Mouse (Mus musculus): Measurements from ENCODE around the gene Krt8. TPM values are rescaled to one million over a fixed set of nuclear protein-coding genes. Genes with fewer than 3 reads are reported as not detected.
A peak's percentile ranks its signal among the peaks of the same experiment; 100 is the strongest.

Gene Krt8
- polyA plus RNA-seq, 1 experiment from 2014 or later: 0.82 TPM

DNA sequence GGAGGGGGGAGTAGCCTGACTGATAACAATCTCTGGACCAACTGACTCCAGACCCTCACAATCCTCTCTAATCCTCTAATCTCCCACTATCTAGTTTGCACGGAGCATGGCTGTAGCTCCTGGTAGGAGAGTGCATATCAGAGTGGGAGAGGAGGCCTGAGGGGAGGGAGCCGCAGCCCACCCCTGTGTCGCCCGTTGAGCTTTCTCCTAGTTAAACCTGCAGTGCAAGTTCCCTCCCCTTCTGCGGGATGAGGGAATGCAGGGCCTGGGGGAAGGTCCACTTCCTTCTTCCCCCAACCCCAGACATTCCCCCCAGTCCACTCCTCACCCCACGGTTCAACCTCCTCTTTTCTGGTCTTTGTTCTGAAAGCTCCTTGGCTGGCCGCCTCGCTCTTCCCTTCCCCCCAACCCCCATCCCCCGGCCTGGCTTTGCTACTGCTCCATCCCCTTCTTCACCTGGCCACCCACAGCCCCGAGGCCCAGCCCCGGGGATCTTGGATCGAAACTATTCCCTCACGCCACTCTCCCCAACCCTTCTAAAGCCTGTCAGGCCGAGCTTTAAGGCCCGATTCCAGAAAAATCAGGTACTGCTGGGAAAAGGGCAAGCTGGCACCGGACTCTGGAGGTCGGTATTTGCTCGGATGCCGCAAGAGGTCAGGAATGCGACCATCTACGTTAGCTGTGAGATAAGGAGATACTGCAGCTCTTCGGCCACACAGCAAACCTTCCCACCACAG lies 21.0 kb upstream of the Krt8 start:
- Histone ChIP-seq H3K4me1 (replicated peaks) (peaks cover 24% of the 10 kb centered on the region), H3K9me3 (no peaks in the 10 kb centered on the region), H3K27me3 (peaks cover 62% of the 10 kb centered on the region), H3K9ac (peak overlapping the region; percentile 52; the same call in 1 of the 2 replicates), H3K36me3 (no peaks in the 10 kb centered on the region), H3K4me2 (peak overlapping the region; percentile 39), H3K4me3 (no peak overlapping the region), H3K27ac (replicated peaks) (no peak overlapping the region)
- WGBS: 8% methylated on average over 22 of the region's 22 CpGs
- ATAC-seq (ENCODE audit: low read depth): no peak

DNA sequence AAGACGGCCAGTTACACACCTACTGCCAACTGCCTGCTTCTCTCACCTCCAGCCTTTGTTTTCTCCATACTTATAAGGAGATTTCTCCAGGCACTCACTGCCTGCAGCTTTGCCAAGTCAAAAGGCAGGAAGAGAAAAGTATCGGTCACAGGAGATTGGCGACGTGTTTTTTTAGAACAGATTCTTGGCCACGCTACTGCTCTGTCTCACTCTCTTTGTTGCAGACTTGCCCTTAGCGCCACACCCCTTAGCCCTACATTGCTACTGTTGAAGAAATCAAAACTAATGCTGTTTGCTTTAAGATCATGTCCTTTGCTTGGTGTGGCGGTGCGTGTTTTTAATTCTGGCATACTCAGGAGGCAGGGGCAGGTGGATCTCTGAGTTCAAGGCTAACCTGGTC lies 19.6 kb upstream of the Krt8 start:
- peaks cover 53% of the 10 kb centered on the region for H3K27me3 ChIP-seq
- no peak for ATAC-seq (ENCODE audit: low read depth)

DNA sequence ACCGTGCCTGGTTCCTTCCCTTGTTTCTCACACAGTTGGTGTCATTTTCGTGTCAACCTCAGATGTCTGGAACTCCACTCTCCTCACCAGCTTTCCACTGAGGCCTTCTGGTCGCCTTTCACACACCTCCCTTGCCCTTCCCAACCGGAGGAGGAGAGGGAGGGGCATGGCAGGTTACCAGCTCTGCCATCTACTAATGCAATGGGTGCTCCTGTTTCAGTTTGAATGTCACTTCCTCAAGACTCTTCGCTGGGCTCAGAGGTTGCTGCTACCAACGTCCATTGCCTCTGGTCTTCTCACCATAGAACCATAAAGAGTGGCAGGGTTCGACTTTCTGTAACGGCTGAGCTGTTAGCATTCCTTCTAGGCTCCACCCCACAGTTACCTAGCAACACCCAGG lies 18.2 kb upstream of the Krt8 start:
- Histone ChIP-seq H3K36me3 (no peaks in the 10 kb centered on the region), H3K27ac (replicated peaks) (no peak overlapping the region), H3K4me1 (replicated peaks) (peaks cover 19% of the 10 kb centered on the region), H3K27me3 (peaks cover 40% of the 10 kb centered on the region), H3K9me3 (no peaks in the 10 kb centered on the region), H3K4me3 (no peak overlapping the region), H3K4me2 (no peak overlapping the region), H3K9ac (no peak overlapping the region)
- WGBS: 26% methylated on average over 8 of the region's 8 CpGs
- ATAC-seq (ENCODE audit: low read depth): no peak

More for the DNA sequence above, 19.6 kb upstream of the Krt8 start:
- Histone ChIP-seq H3K9ac (no peak overlapping the region), H3K4me1 (replicated peaks) (peaks cover 24% of the 10 kb centered on the region), H3K27ac (replicated peaks) (no peak overlapping the region), H3K36me3 (no peaks in the 10 kb centered on the region), H3K4me2 (no peak overlapping the region), H3K9me3 (no peaks in the 10 kb centered on the region), H3K4me3 (no peak overlapping the region)
- 81% methylated on average over 8 of the region's 8 CpGs for WGBS

DNA sequence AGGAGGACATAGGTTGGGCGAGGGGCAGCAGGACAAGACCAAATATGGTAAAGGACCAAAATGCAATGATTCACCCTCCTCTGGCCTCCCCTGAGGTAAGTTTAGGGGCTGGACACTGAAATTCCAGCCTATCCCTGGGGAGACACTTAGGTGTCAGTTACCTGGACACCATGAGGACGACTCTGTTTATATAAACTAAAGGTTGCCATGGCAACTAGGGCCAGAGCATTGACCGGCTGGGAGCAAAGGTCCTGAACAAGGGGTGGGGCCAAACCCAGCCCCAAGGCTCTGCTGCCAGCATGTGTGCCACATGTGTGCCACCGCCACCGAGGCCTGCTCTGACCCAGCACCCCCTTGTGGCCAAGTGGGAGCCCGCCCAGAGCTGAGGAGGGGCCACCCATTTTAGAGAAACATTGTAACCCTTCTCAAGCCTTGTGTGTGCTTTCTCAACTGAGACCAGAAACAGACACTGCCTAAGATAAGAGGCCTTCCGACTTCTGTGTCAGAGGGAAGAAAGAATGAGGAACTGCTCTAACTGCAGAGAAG lies 13.7 kb upstream of the Krt8 start:
- no peak overlapping the region for H3K9ac ChIP-seq
- no peak overlapping the region for H3K4me3 ChIP-seq
- ATAC-seq (ENCODE audit: low read depth): no peak
- no peaks in the 10 kb centered on the region for H3K27me3 ChIP-seq
- no peaks in the 10 kb centered on the region for H3K36me3 ChIP-seq
- H3K4me1 ChIP-seq (replicated peaks): peaks cover 16% of the 10 kb centered on the region; the same call in 1 of the 2 replicates
- no peak overlapping the region for H3K4me2 ChIP-seq
- WGBS: 34% methylated on average over 7 of the region's 7 CpGs
- no peaks in the 10 kb centered on the region for H3K9me3 ChIP-seq
- no peak overlapping the region for H3K27ac ChIP-seq (replicated peaks)

DNA sequence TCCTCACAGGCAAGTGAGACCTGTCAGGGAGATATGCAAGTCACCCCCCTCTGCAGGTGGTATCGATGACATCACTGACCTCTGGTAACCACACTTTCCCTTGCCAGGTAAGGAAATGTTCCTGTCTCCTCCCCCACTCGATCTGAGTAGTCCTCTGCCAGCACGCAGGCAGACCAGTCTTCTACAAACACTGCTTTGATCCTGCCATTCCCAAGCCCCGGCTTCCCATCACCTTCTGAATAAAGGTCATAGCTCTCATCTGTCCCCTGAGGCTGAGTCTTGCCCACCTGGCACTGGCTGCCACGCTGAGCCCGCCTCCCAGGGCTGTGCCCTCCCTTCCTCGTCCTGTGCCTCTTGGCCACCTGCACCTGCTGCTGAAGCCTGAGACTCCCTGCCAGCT lies 12.5 kb upstream of the Krt8 start:
- Histone ChIP-seq H3K36me3 (no peaks in the 10 kb centered on the region), H3K4me3 (no peak overlapping the region), H3K4me1 (replicated peaks) (peaks cover 19% of the 10 kb centered on the region; the same call in 1 of the 2 replicates), H3K27me3 (no peaks in the 10 kb centered on the region), H3K4me2 (no peak overlapping the region), H3K9me3 (no peaks in the 10 kb centered on the region), H3K27ac (replicated peaks) (no peak overlapping the region), H3K9ac (no peak overlapping the region)
- no peak for ATAC-seq (ENCODE audit: low read depth)
- 17% methylated on average over 7 of the region's 7 CpGs for WGBS

DNA sequence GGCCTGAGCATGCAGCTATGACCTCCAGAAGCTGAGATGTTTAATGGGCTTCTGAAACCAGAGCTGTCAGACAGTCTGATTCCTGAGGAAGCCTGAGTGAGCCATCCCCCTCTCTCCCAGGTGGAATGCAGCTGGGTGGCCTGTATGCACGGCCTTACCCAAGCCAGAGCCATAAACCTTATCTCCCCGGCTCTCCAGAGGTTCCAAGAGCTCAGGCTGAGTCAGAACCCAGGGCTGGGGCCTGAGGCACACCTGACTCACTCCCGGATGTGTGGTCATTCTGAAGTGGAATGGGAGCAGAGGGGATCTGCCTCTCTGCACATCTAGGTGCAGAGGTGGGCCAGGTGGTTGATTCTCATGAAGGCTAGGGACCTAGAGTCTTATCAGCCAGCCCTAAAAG lies 11.8 kb upstream of the Krt8 start:
- H3K9ac ChIP-seq: no peak overlapping the region
- no peak for ATAC-seq (ENCODE audit: low read depth)
- no peak overlapping the region for H3K4me2 ChIP-seq
- H3K36me3 ChIP-seq: no peaks in the 10 kb centered on the region
- no peaks in the 10 kb centered on the region for H3K9me3 ChIP-seq
- H3K27me3 ChIP-seq: no peaks in the 10 kb centered on the region
- peaks cover 19% of the 10 kb centered on the region; the same call in 1 of the 2 replicates for H3K4me1 ChIP-seq (replicated peaks)
- no peak overlapping the region for H3K27ac ChIP-seq (replicated peaks)
- no peak overlapping the region for H3K4me3 ChIP-seq
- 24% methylated on average over 3 of the region's 3 CpGs for WGBS

DNA sequence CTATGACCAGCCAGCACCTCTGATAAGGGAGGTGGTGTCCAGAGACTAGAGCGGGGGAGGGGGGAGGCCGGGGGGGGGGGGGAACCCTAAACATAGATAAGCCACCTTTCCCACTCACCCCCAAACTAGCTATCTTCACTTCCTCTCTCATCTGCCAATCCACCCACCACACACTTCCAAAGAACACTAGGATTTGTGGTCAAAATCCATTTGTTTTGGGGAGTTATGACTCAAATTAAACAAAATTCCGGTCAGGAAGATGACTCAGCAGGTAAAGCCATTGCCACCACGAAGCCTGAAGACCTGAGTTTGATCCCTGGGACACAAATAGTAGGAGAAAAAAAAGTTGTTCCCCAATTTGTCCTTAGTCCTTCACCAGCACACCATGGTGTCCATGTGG lies 10.6 kb upstream of the Krt8 start:
- no peak overlapping the region for H3K9ac ChIP-seq
- no peak overlapping the region for H3K4me2 ChIP-seq
- no peaks in the 10 kb centered on the region for H3K36me3 ChIP-seq
- no peak overlapping the region for H3K4me3 ChIP-seq
- whole genome bisulfite sequencing: 57% methylated on average over 3 of the region's 4 CpGs
- H3K4me1 ChIP-seq (replicated peaks): peaks cover 25% of the 10 kb centered on the region
- H3K9me3 ChIP-seq: no peaks in the 10 kb centered on the region
- no peak overlapping the region for H3K27ac ChIP-seq (replicated peaks)
- H3K27me3 ChIP-seq: no peaks in the 10 kb centered on the region
- ATAC-seq (ENCODE audit: low read depth): no peak

DNA sequence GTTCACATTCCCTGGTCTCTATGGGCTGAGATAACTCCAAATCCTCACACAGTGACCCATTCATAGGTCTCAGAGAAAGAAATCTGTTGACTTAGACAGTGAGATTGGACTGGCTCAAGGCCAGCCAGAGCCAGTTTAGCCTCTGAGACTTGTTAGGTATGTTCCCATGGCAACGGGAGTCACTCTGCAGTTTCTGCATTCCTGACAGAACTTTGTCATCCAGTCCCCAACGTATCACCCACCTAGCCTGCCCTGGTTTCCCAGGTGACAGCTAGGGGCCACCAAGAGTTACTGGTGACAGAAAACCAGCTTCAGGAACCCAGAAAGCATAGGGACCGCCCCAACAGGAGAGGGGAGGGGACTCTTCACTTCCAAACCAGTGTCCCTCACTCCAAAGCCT lies 9.4 kb upstream of the Krt8 start:
- Histone ChIP-seq H3K9ac (no peak overlapping the region), H3K4me2 (no peak overlapping the region), H3K27ac (replicated peaks) (no peak overlapping the region), H3K4me3 (no peak overlapping the region), H3K9me3 (no peaks in the 10 kb centered on the region), H3K36me3 (no peaks in the 10 kb centered on the region), H3K27me3 (no peaks in the 10 kb centered on the region), H3K4me1 (replicated peaks) (peaks cover 27% of the 10 kb centered on the region)
- 64% methylated on average over 3 of the region's 3 CpGs for WGBS
- ATAC-seq (ENCODE audit: low read depth): no peak

DNA sequence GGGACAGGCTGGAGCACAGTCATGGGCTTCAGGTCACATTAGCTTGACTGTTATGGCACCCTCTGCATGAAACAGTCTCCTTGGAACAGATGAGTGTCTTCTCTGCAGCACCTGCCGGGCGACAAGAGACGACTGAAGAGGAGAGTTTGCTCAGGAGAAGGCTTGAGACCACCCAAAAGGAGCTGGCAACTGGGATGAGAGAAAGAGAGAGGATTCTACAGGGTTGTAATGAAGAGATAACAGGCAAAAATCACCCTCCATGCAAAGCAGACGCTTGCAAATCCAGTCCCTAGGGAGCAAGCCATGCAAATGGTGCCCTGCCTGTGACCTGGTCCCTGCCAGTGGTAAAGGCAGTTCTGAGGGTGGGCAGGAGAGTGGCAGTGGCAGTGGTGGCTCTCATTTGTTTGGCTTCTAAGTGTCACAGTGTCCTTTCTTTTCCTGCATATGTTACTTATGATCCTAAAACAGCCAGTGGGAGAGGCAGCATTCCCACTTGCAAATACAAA lies 8.0 kb upstream of the Krt8 start:
- Histone ChIP-seq H3K36me3 (no peaks in the 10 kb centered on the region), H3K9me3 (no peaks in the 10 kb centered on the region), H3K27me3 (no peaks in the 10 kb centered on the region), H3K9ac (no peak overlapping the region), H3K4me1 (replicated peaks) (peaks cover 40% of the 10 kb centered on the region), H3K4me3 (no peak overlapping the region), H3K4me2 (no peak overlapping the region), H3K27ac (replicated peaks) (no peak overlapping the region)
- no peak for ATAC-seq (ENCODE audit: low read depth)
- 37% methylated on average over 4 of the region's 4 CpGs for WGBS

DNA sequence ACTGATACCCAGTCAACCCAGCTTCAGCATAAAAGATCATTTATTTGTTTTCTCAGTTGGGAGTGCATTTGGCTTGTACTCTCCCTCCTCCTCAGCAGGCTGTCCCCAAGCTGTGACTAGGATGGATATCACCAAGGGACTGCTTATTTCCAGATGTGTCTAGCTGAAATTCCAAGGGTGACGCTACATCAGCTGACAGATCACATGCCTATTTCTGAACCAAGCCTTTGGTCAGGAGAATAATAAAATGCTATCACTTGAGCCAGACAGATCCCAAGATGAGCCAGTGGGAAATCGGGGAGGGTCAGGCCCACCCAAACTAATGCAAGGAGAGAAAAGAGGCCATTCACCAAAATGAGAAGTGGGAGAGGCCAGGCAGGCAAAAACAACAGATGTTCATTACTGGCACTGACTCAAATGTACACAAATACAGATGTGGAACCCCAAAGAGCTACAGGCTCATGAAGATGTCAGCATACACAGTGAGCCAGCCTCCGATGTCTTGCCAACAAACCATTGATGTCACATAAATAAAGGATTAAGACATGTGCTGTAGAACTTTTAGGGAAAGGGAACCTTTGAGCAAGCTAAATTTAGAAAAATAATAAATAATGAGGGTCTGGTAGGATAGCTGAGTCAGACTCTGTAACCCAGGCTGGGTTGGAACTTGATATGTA lies 6.4 kb upstream of the Krt8 start:
- peaks cover 45% of the 10 kb centered on the region for H3K4me1 ChIP-seq (replicated peaks)
- no peaks in the 10 kb centered on the region for H3K36me3 ChIP-seq
- H3K4me3 ChIP-seq: no peak overlapping the region
- H3K9ac ChIP-seq: no peak overlapping the region
- H3K4me2 ChIP-seq: no peak overlapping the region
- 0 out of 2 replicates have a peak overlapping the region, but pooled peaks have one; percentile 18 for H3K27ac ChIP-seq (replicated peaks)
- peaks cover 13% of the 10 kb centered on the region for H3K27me3 ChIP-seq
- H3K9me3 ChIP-seq: no peaks in the 10 kb centered on the region
- no peak for ATAC-seq (ENCODE audit: low read depth)
- WGBS: 59% methylated on average over 3 of the region's 3 CpGs

DNA sequence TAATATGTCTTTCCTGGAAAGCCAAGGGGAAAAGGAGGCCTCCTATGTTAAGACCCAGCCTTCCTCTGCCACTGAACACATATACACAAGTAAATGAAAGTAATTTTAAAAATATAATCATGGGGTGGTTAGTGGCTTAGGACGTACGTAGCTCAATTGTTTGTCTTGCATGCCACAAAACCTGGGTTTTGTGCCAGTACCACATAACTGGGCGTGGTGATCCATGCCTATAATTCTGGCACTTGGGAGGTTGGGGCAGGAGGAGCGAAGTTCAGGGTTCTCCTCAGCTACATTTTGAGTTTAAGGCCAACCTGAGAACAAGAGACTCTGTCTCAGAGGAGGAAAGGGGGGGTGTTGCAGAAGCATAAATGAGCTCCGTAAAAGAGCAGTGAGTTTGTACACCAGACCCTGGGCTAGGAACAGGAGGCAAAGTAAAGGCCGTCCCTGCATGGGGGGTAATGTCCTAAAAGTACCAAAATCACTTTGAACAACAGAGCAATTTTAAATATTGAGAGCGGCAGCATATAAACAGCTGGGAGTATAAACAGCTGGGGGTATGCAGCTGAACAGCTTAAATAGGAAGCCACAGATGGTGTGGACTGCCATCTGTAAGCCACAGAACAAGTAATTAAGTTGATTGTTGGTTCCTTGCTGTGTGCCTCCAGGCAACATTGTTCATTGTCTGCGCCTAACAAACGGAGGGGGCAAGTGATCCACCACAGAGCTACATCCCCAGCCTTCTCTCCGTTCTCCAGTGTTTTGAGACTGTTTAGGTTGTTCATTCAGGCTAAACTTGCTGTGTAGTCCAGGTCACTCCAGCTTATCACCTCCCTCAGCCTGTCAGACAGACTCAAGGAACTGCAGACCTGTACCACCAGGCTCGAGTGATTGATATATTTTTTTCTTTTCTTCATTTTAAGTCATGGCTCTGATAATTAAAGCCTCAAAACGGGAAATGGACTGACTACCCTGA lies 3.1 kb upstream of the Krt8 start:
- H3K4me3 ChIP-seq: no peak overlapping the region
- no peak overlapping the region for H3K4me2 ChIP-seq
- no peaks in the 10 kb centered on the region for H3K36me3 ChIP-seq
- no peaks in the 10 kb centered on the region for H3K9me3 ChIP-seq
- H3K27ac ChIP-seq (replicated peaks): peak overlapping the region; percentile 52; the same call in 1 of the 2 replicates
- no peak overlapping the region for H3K9ac ChIP-seq
- 31% methylated on average over 12 of the region's 12 CpGs for WGBS
- H3K4me1 ChIP-seq (replicated peaks): peaks cover 50% of the 10 kb centered on the region
- ATAC-seq (ENCODE audit: low read depth): peak; percentile 71; the same call in 1 of the 2 replicates
- H3K27me3 ChIP-seq: peaks cover 46% of the 10 kb centered on the region
